Mouse (Mus musculus) CH12.LX (cell line): ENCODE measurements around the gene Sigirr.

Source experiments
- CTCF ChIP-seq, 2 experiments: IDR thresholded peaks in 1 of 2; conservative IDR thresholded peaks in 1 of 2; 2 replicates each; pipeline ENCODE4 v1.5.1; 2011 to 2012; ENCODE audit warnings: low read depth in 2 of 2, low read length in 2 of 2, improper control_type of control experiment in 1 of 2, inconsistent platforms in 1 of 2, mild to moderate bottlenecking in 1 of 2, moderate library complexity in 1 of 2
- EP300 ChIP-seq: IDR thresholded peaks from 2 replicates; pipeline ENCODE4 v1.6.1; 2011; ENCODE audit warnings: low read length, improper control_type of control experiment
- KAT2A ChIP-seq: IDR thresholded peaks from 2 replicates; pipeline ENCODE4 v1.6.1; 2012; ENCODE audit warnings: low read length, improper control_type of control experiment, inconsistent platforms; ENCODE audit not compliant: insufficient replicate concordance
- MXI1 ChIP-seq: IDR thresholded peaks from 2 replicates; pipeline ENCODE4 v1.6.1; 2011; ENCODE audit warnings: mild to moderate bottlenecking, low read depth, low read length, improper control_type of control experiment
- NRF1 ChIP-seq: IDR thresholded peaks from 2 replicates; pipeline ENCODE4 v1.6.1; 2014; ENCODE audit warnings: low read depth, mild to moderate bottlenecking, inconsistent platforms, low read length, improper control_type of control experiment, moderate library complexity
- POLR2A ChIP-seq: IDR thresholded peaks from 2 replicates; pipeline ENCODE4 v1.6.1; 2011; ENCODE audit warnings: low read depth, mild to moderate bottlenecking, improper control_type of control experiment, low read length
- TBP ChIP-seq: conservative IDR thresholded peaks from 2 replicates; pipeline ENCODE4 v1.6.1; 2011; ENCODE audit warnings: low read depth, low read length, improper control_type of control experiment
- TCF12 ChIP-seq: IDR thresholded peaks from 2 replicates; pipeline ENCODE4 v1.6.1; 2014; ENCODE audit warnings: low read depth, mild to moderate bottlenecking, inconsistent platforms, low read length, improper control_type of control experiment
- UBTF ChIP-seq: IDR thresholded peaks from 2 replicates; pipeline ENCODE4 v1.6.1; 2012; ENCODE audit warnings: low read depth, mild to moderate bottlenecking, inconsistent platforms, low read length, improper control_type of control experiment, moderate library complexity
- ZC3H11A ChIP-seq: IDR thresholded peaks from 2 replicates; pipeline ENCODE4 v1.6.1; 2012; ENCODE audit warnings: low read depth, mild to moderate bottlenecking, inconsistent platforms, low read length, improper control_type of control experiment

GRCm38 (mm10) chr7:141051060-141051685, 49.2 kb downstream of the Sigirr start:
- TF ChIP-seq EP300 (no peak), NRF1 (no peak), CTCF (conservative IDR thresholded peaks at IDR 0.05 in 1 of 2, IDR thresholded peaks at IDR 0.05 in 1 of 2; ENCODE audit: low read depth in 2 of 2, low read length in 2 of 2) (no peak), POLR2A (no peak), KAT2A (no peak), ZC3H11A (no peak), TBP (no peak), TCF12 (no peak), MXI1 (no peak), UBTF (no peak)
